Mouse (Mus musculus) E14TG2a.4 (cell line): ENCODE data around the gene Fam69b.

Experiments used
- H3K27me3 ChIP-seq: 2 replicates; pipeline ENCODE4 v1.6.1; 2014; ENCODE audit warnings: low read length, control low read depth; ENCODE audit not compliant: insufficient read depth
- H3K36me3 ChIP-seq: 2 replicates; pipeline ENCODE4 v1.6.1; 2014; ENCODE audit warnings: low read length, control low read depth; ENCODE audit not compliant: insufficient read depth
- H3K4me1 ChIP-seq: replicated peaks from 2 replicates; pipeline ENCODE4 v1.6.1; 2014; ENCODE audit warnings: low read depth, low read length, control low read depth
- H3K4me3 ChIP-seq: replicated peaks from 2 replicates; pipeline ENCODE4 v1.5.1; 2014; ENCODE audit warnings: mild to moderate bottlenecking, low read length
- H3K9me3 ChIP-seq: 2 replicates; pipeline ENCODE4 v1.6.1; 2014; ENCODE audit warnings: low read length, control low read depth
- CTCF ChIP-seq: conservative IDR thresholded peaks from 2 replicates; pipeline ENCODE4 v1.5.1; 2014; ENCODE audit warnings: low read length
- NANOG ChIP-seq: IDR thresholded peaks from 2 replicates; pipeline ENCODE4 v1.6.1; 2014; ENCODE audit warnings: borderline replicate concordance, low read length, mixed read lengths
- POU5F1 ChIP-seq: IDR thresholded peaks from 2 replicates; pipeline ENCODE4 v1.6.1; 2014; ENCODE audit warnings: low read length, borderline replicate concordance

The Fam69b gene

GRCm38 (mm10) chr2:26627921-26628739 lies at the start of gene Fam69b:
Fam69b (plus strand) TSS chr2:26628457.
- Histone ChIP-seq H3K36me3 (peaks cover 16% of the 10 kb centered on the region), H3K9me3 (no peaks in the 10 kb centered on the region), H3K4me3 (peak within 1 kb of the TSS; percentile 83), H3K27me3 (peaks cover 19% of the 10 kb centered on the region), H3K4me1 (peaks cover 37% of the 10 kb centered on the region)
- TF ChIP-seq NANOG: no peak
- no peak for TF ChIP-seq POU5F1
- no peak for TF ChIP-seq CTCF

- H3K36me3 ChIP-seq: no peaks in the 10 kb centered on the region
- H3K4me1 ChIP-seq: peaks cover 65% of the 10 kb centered on the region
- TF ChIP-seq NANOG (no peak), POU5F1 (no peak), CTCF (no peak)
- peak within 1 kb of the TSS; percentile 23; the same call in 1 of the 2 replicates for H3K4me3 ChIP-seq
- 0 out of 2 replicates have a peak, but pooled peaks cover 4% of the 10 kb centered on the region for H3K27me3 ChIP-seq
- H3K9me3 ChIP-seq: no peaks in the 10 kb centered on the region
Observed at GRCm38 (mm10) chr2:26579714-26580113, 48.5 kb upstream of the Fam69b start, which contains the start of gene Egfl7. Egfl7 (plus strand) TSS chr2:26580014.

- Histone ChIP-seq H3K36me3 (no peaks in the 10 kb centered on the region), H3K4me3 (no peak overlapping the region), H3K4me1 (peaks cover 65% of the 10 kb centered on the region), H3K27me3 (0 out of 2 replicates have a peak, but pooled peaks cover 4% of the 10 kb centered on the region), H3K9me3 (no peaks in the 10 kb centered on the region)
- TF ChIP-seq NANOG (no peak), CTCF (no peak), POU5F1 (no peak)
Observed at GRCm38 (mm10) chr2:26580751-26581150, 47.5 kb upstream of the Fam69b start.

- Histone ChIP-seq H3K36me3 (no peaks in the 10 kb centered on the region), H3K4me3 (peak overlapping the region; percentile 60), H3K4me1 (peaks cover 60% of the 10 kb centered on the region), H3K9me3 (no peaks in the 10 kb centered on the region), H3K27me3 (0 out of 2 replicates have a peak, but pooled peaks cover 4% of the 10 kb centered on the region)
- TF ChIP-seq CTCF: no peak
- no peak for TF ChIP-seq NANOG
- TF ChIP-seq POU5F1: no peak
Observed at GRCm38 (mm10) chr2:26582203-26582602, 46.1 kb upstream of the Fam69b start.

- Histone ChIP-seq H3K4me3 (0 out of 2 replicates have a peak overlapping the region, but pooled peaks have one; percentile 23), H3K9me3 (no peaks in the 10 kb centered on the region), H3K4me1 (peaks cover 60% of the 10 kb centered on the region), H3K27me3 (0 out of 2 replicates have a peak, but pooled peaks cover 4% of the 10 kb centered on the region), H3K36me3 (no peaks in the 10 kb centered on the region)
- TF ChIP-seq NANOG (no peak), CTCF (no peak), POU5F1 (no peak)
Observed at GRCm38 (mm10) chr2:26582741-26583140, 45.5 kb upstream of the Fam69b start.

GRCm38 (mm10) chr2:26583640-26584039 lies 44.6 kb upstream of the Fam69b start:
- H3K27me3 ChIP-seq: 0 out of 2 replicates have a peak, but pooled peaks cover 4% of the 10 kb centered on the region
- H3K4me3 ChIP-seq: no peak overlapping the region
- TF ChIP-seq NANOG (no peak), CTCF (no peak), POU5F1 (no peak)
- no peaks in the 10 kb centered on the region for H3K9me3 ChIP-seq
- no peaks in the 10 kb centered on the region for H3K36me3 ChIP-seq
- H3K4me1 ChIP-seq: peaks cover 60% of the 10 kb centered on the region

- Histone ChIP-seq H3K4me1 (peaks cover 65% of the 10 kb centered on the region), H3K4me3 (peak overlapping the region; percentile 86; the same call in 1 of the 2 replicates), H3K36me3 (peaks cover 20% of the 10 kb centered on the region), H3K27me3 (0 out of 2 replicates have a peak, but pooled peaks cover 4% of the 10 kb centered on the region), H3K9me3 (no peaks in the 10 kb centered on the region)
- TF ChIP-seq CTCF (no peak), NANOG (no peak), POU5F1 (no peak)
Observed at GRCm38 (mm10) chr2:26585713-26586112, 42.5 kb upstream of the Fam69b start.

GRCm38 (mm10) chr2:26586294-26587043 lies 41.8 kb upstream of the Fam69b start, which contains the start of gene Gm20532:
Gm20532 (plus strand) TSS chr2:26586639.
- peaks cover 65% of the 10 kb centered on the region for H3K4me1 ChIP-seq
- H3K27me3 ChIP-seq: 0 out of 2 replicates have a peak, but pooled peaks cover 4% of the 10 kb centered on the region
- H3K36me3 ChIP-seq: peaks cover 28% of the 10 kb centered on the region
- H3K4me3 ChIP-seq: peak within 1 kb of the TSS; percentile 86
- no peaks in the 10 kb centered on the region for H3K9me3 ChIP-seq
- no peak for TF ChIP-seq NANOG
- peak; percentile 63 for TF ChIP-seq CTCF
